8 mouse cellular contexts compared by ENCODE assay signal in the genomic region with DNA sequence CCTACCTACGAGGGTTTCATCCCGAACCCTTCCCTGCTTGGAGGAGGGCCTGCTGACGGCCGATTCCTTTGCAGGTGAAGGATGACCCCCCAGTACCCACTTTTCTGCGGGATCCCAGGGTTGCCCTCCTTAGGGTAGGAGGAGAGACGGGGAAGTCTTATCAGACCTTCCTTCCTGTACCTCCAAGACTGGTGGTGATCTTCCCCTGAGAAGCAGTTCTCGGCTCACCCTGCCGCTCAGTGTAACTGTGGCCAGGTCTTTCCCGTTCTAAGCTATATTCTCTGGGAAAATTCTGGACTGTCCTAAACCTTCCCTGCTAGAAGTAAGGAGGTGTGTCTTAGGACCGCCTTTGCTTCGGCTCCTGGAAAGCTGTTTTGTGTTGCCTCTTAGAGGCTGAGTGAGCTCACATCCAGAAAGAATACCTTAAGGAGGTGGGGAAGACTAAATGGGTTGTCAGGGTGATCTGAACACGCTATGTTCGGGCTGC. TPM values are rescaled to one million over a fixed set of nuclear protein-coding genes. Genes with fewer than 3 reads are reported as not detected.
A peak's percentile ranks its signal among the peaks of the same experiment; 100 is the strongest.
DNase-seq lines count a peak whose midpoint lies in the region; ATAC-seq and TF ChIP-seq lines count a peak whose summit lies in the region.

No protein-coding gene starts in this region.

- in situ Hi-C loops in ES-E14 (cut with MboI; ENCODE audit: low sequenced_read_pairs in 2 of 2, unreplicated experiment in 2 of 2) = no loop called here

- intact Hi-C loops in left cerebral cortex, postnatal 25 days (cut with DNase I) = no loop called here

- peak overlapping the region; percentile 98 for H3K27ac ChIP-seq in ES-E14 (ENCODE audit: insufficient read depth, low read depth, low read length, poor library complexity, severe bottlenecking)
- H3K27ac ChIP-seq in forebrain, embryonic 11.5 days (ENCODE audit: low read depth, low read length) = peak overlapping the region; percentile 98
- H3K27ac ChIP-seq in limb, embryonic 15.5 days = peak overlapping the region; percentile 100
- H3K27ac ChIP-seq in stomach, embryonic 14.5 days (ENCODE audit: low read length) = peak overlapping the region; percentile 98

- peak; percentile 28 for ATAC-seq in frontal cortex, adult (ENCODE audit: low TSS enrichment)
- peak; percentile 26 for ATAC-seq in forebrain, embryonic 11.5 days (replicated peaks; ENCODE audit: low FRiP score)
- 0 out of 2 replicates have a peak, but pooled peaks have one; percentile 4 for ATAC-seq in limb, embryonic 15.5 days (ENCODE audit: insufficient number of reproducible peaks, low FRiP score, low TSS enrichment, low read depth)
- peak; percentile 8; the same call in 1 of the 2 replicates for ATAC-seq in stomach, embryonic 14.5 days (ENCODE audit: insufficient number of reproducible peaks, insufficient read depth, low FRiP score, low read depth)

- H3K9ac ChIP-seq in ES-E14 (ENCODE audit: insufficient read depth, low read depth, low read length, poor library complexity, severe bottlenecking) = peak overlapping the region; percentile 100
- peak overlapping the region; percentile 86 for H3K9ac ChIP-seq in forebrain, embryonic 11.5 days (ENCODE audit: low read length)
- peak overlapping the region; percentile 61 for H3K9ac ChIP-seq in limb, embryonic 15.5 days
- peak overlapping the region; percentile 57 for H3K9ac ChIP-seq in stomach, embryonic 14.5 days (replicated peaks; ENCODE audit: low read depth, low read length)

- peaks cover 20% of the 10 kb centered on the region for H3K36me3 ChIP-seq in ES-E14 (ENCODE audit: control insufficient read depth, insufficient read depth, low read length, poor library complexity, severe bottlenecking)
- no peaks in the 10 kb centered on the region; the same call in 1 of the 2 replicates for H3K36me3 ChIP-seq in forebrain, embryonic 11.5 days (ENCODE audit: control insufficient read depth, insufficient read depth, low read length)
- H3K36me3 ChIP-seq in limb, embryonic 15.5 days = peaks cover 24% of the 10 kb centered on the region
- peaks cover 9% of the 10 kb centered on the region; the same call in 1 of the 2 replicates for H3K36me3 ChIP-seq in stomach, embryonic 14.5 days (ENCODE audit: control insufficient read depth, insufficient read depth, low read length)

- peak overlapping the region; percentile 54 for H3K4me2 ChIP-seq in forebrain, embryonic 11.5 days (ENCODE audit: low read depth, low read length, severe bottlenecking)
- peak overlapping the region; percentile 51 for H3K4me2 ChIP-seq in limb, embryonic 15.5 days
- peak overlapping the region; percentile 81 for H3K4me2 ChIP-seq in stomach, embryonic 14.5 days (replicated peaks; ENCODE audit: low read depth, low read length)

- H3K4me3 ChIP-seq in ES-E14 (ENCODE audit: insufficient read depth in 1 of 2, low read depth in 1 of 2, low read length in 2 of 2, poor library complexity in 1 of 2, severe bottlenecking in 1 of 2) = peak overlapping the region; percentile 94
- peak overlapping the region; percentile 84 for H3K4me3 ChIP-seq in forebrain, embryonic 11.5 days (ENCODE audit: low read depth, low read length)
- H3K4me3 ChIP-seq in limb, embryonic 15.5 days = peak overlapping the region; percentile 87
- peak overlapping the region; percentile 88 for H3K4me3 ChIP-seq in stomach, embryonic 14.5 days (ENCODE audit: low read depth, low read length)

- 0% methylated on average over 13 of the region's 13 CpGs for WGBS in forebrain, embryonic 11.5 days
- WGBS in limb, embryonic 15.5 days = under 1% methylated on average over 13 of the region's 13 CpGs
- WGBS in stomach, embryonic 14.5 days = 1% methylated on average over 13 of the region's 13 CpGs

- H3K9me3 ChIP-seq in ES-E14 (ENCODE audit: control insufficient read depth, insufficient read depth, low read depth, low read length) = no peaks in the 10 kb centered on the region
- no peaks in the 10 kb centered on the region for H3K9me3 ChIP-seq in forebrain, embryonic 11.5 days (ENCODE audit: control insufficient read depth, low read length)
- H3K9me3 ChIP-seq in limb, embryonic 15.5 days = no peaks in the 10 kb centered on the region
- H3K9me3 ChIP-seq in stomach, embryonic 14.5 days (ENCODE audit: control insufficient read depth, low read depth, low read length) = no peaks in the 10 kb centered on the region

- DNase-seq in frontal cortex, postnatal 36 days (ENCODE audit: low spot score in 2 of 2) = no peak
- no peak for DNase-seq in ES-E14 (ENCODE audit: low read depth, low spot score)
- no peak for DNase-seq in forebrain, embryonic 11.5 days (ENCODE audit: low spot score)
- no peak for DNase-seq in left cerebral cortex, postnatal 25 days (ENCODE audit: low spot score in 2 of 2)
- DNase-seq in layer of hippocampus, adult 11-12 months (ENCODE audit: low spot score) = no peak

- H3K27me3 ChIP-seq in forebrain, embryonic 11.5 days (ENCODE audit: control insufficient read depth, insufficient read depth, low read length) = no peaks in the 10 kb centered on the region
- no peaks in the 10 kb centered on the region for H3K27me3 ChIP-seq in limb, embryonic 15.5 days
- no peaks in the 10 kb centered on the region for H3K27me3 ChIP-seq in stomach, embryonic 14.5 days (ENCODE audit: control insufficient read depth, insufficient read depth, low read length)

- peaks cover 0 to 4% of the 10 kb centered on the region in 2 experiments; a peak in 3 of 4 replicates for H3K4me1 ChIP-seq in ES-E14 (ENCODE audit: control insufficient read depth in 2 of 2, insufficient read depth in 2 of 2, low read length in 2 of 2, poor library complexity in 1 of 2)
- H3K4me1 ChIP-seq in forebrain, embryonic 11.5 days (replicated peaks; ENCODE audit: control insufficient read depth, insufficient read depth, low read length) = peaks cover 5% of the 10 kb centered on the region; the same call in 1 of the 2 replicates
- peaks cover 23% of the 10 kb centered on the region for H3K4me1 ChIP-seq in limb, embryonic 15.5 days
- H3K4me1 ChIP-seq in stomach, embryonic 14.5 days (ENCODE audit: control insufficient read depth, insufficient read depth, low read length) = peaks cover 25% of the 10 kb centered on the region; the same call in 1 of the 2 replicates

TF ChIP-seq in ES-E14, 5 proteins besides CTCF, POLR2A, EP300 and RAD21:
- TF ChIP-seq HCFC1 (IDR thresholded peaks at IDR 0.05; ENCODE audit: borderline replicate concordance, insufficient read depth, low read length) (no peak), ZNF384 (IDR thresholded peaks at IDR 0.05; ENCODE audit: low read depth, low read length) (no peak), MAFK (IDR thresholded peaks at IDR 0.05; ENCODE audit: insufficient read depth, low read depth, low read length) (no peak), ZC3H11A (IDR thresholded peaks at IDR 0.05; ENCODE audit: borderline replicate concordance, low read depth, low read length) (no peak), CHD2 (IDR thresholded peaks at IDR 0.05; ENCODE audit: low read depth, low read length) (no peak)

RNA-seq across cellular contexts. Expression of gene Oard1, which starts 0.5 kb away (rescaled TPM):
- total RNA-seq in ES-E14 (2012; rRNA removed) = 27.0 and 38.6 TPM in 2 replicates
- polyA plus RNA-seq in forebrain, embryonic 11.5 days (2014; fragmentation: Nextera tagmentation; extraction: Ambion mirVana) = 91.6 and 91.8 TPM in 2 replicates
- polyA plus RNA-seq in limb, embryonic 15.5 days (2015; fragmentation: Nextera tagmentation; extraction: Ambion mirVana) = 38.4 and 40.3 TPM in 2 replicates
- 62.8 and 67.4 TPM in 2 replicates for polyA plus RNA-seq in stomach, embryonic 14.5 days (2014; fragmentation: Nextera tagmentation; extraction: Ambion mirVana)
- total RNA-seq in left cerebral cortex, postnatal 25 days (2021) = 1 to 10 TPM; 7.8 to 9.5 TPM

RNA-seq across cellular contexts. Expression of gene Nfya, which starts 0.6 kb away (rescaled TPM):
- total RNA-seq in ES-E14 (2012; rRNA removed) = 23.3 and 25.2 TPM in 2 replicates
- polyA plus RNA-seq in forebrain, embryonic 11.5 days (2014; fragmentation: Nextera tagmentation; extraction: Ambion mirVana) = 24.5 and 25.6 TPM in 2 replicates
- 13.6 and 13.9 TPM in 2 replicates for polyA plus RNA-seq in limb, embryonic 15.5 days (2015; fragmentation: Nextera tagmentation; extraction: Ambion mirVana)
- 24.1 and 26.5 TPM in 2 replicates for polyA plus RNA-seq in stomach, embryonic 14.5 days (2014; fragmentation: Nextera tagmentation; extraction: Ambion mirVana)
- total RNA-seq in left cerebral cortex, postnatal 25 days (2021) = 10 to 100 TPM; 27.5 to 31.8 TPM

RNA-seq across cellular contexts. Expression of gene Apobec2, which starts 22.4 kb away (rescaled TPM):
- total RNA-seq in ES-E14 (2012; rRNA removed) = 3.0 and 5.6 TPM in 2 replicates
- polyA plus RNA-seq in forebrain, embryonic 11.5 days (2014; fragmentation: Nextera tagmentation; extraction: Ambion mirVana) = 0.51 and 0.56 TPM in 2 replicates
- polyA plus RNA-seq in limb, embryonic 15.5 days (2015; fragmentation: Nextera tagmentation; extraction: Ambion mirVana) = 26.8 and 97.4 TPM in 2 replicates
- polyA plus RNA-seq in stomach, embryonic 14.5 days (2014; fragmentation: Nextera tagmentation; extraction: Ambion mirVana) = 2.9 and 3.5 TPM in 2 replicates
- total RNA-seq in left cerebral cortex, postnatal 25 days (2021) = not detected

RNA-seq across cellular contexts. Expression of gene Tspo2, which starts 41.0 kb away (rescaled TPM):
- total RNA-seq in ES-E14 (2012; rRNA removed) = 0.16 TPM in 1 of 2 replicates, not detected in the other
- 0.63 and 1.4 TPM in 2 replicates for polyA plus RNA-seq in forebrain, embryonic 11.5 days (2014; fragmentation: Nextera tagmentation; extraction: Ambion mirVana)
- polyA plus RNA-seq in limb, embryonic 15.5 days (2015; fragmentation: Nextera tagmentation; extraction: Ambion mirVana) = 1.8 and 3.0 TPM in 2 replicates
- 0.82 and 1.5 TPM in 2 replicates for polyA plus RNA-seq in stomach, embryonic 14.5 days (2014; fragmentation: Nextera tagmentation; extraction: Ambion mirVana)
- not detected for total RNA-seq in left cerebral cortex, postnatal 25 days (2021)

RNA-seq across cellular contexts. Expression of gene Unc5cl, which starts 44.4 kb away (rescaled TPM):
- 1.2 and 3.2 TPM in 2 replicates for total RNA-seq in ES-E14 (2012; rRNA removed)
- polyA plus RNA-seq in forebrain, embryonic 11.5 days (2014; fragmentation: Nextera tagmentation; extraction: Ambion mirVana) = 0.17 and 0.25 TPM in 2 replicates
- polyA plus RNA-seq in limb, embryonic 15.5 days (2015; fragmentation: Nextera tagmentation; extraction: Ambion mirVana) = 0.06 and 0.14 TPM in 2 replicates
- polyA plus RNA-seq in stomach, embryonic 14.5 days (2014; fragmentation: Nextera tagmentation; extraction: Ambion mirVana) = 11.6 and 12.5 TPM in 2 replicates
- total RNA-seq in left cerebral cortex, postnatal 25 days (2021) = under 1 TPM; 0.11 to 0.27 TPM
